Mouse (Mus musculus) CH12.LX (cell line): ENCODE data around the gene Srebf2.

Source experiments
- BHLHE40 ChIP-seq: IDR thresholded peaks from 2 replicates; pipeline ENCODE4 v1.6.1; 2011; ENCODE audit warnings: mild to moderate bottlenecking, low read depth, low read length, improper control_type of control experiment
- CTCF ChIP-seq, 2 experiments: IDR thresholded peaks in 1 of 2; conservative IDR thresholded peaks in 1 of 2; 2 replicates each; pipeline ENCODE4 v1.5.1; 2011 to 2012; ENCODE audit warnings: low read depth in 2 of 2, low read length in 2 of 2, improper control_type of control experiment in 1 of 2, inconsistent platforms in 1 of 2, mild to moderate bottlenecking in 1 of 2, moderate library complexity in 1 of 2
- EP300 ChIP-seq: IDR thresholded peaks from 2 replicates; pipeline ENCODE4 v1.6.1; 2011; ENCODE audit warnings: low read length, improper control_type of control experiment
- KAT2A ChIP-seq: IDR thresholded peaks from 2 replicates; pipeline ENCODE4 v1.6.1; 2012; ENCODE audit warnings: low read length, improper control_type of control experiment, inconsistent platforms; ENCODE audit not compliant: insufficient replicate concordance
- POLR2A ChIP-seq: IDR thresholded peaks from 2 replicates; pipeline ENCODE4 v1.6.1; 2011; ENCODE audit warnings: low read depth, mild to moderate bottlenecking, improper control_type of control experiment, low read length
- POLR2AphosphoS2 ChIP-seq: IDR thresholded peaks from 2 replicates; pipeline ENCODE4 v1.6.1; 2011; ENCODE audit warnings: low read depth, low read length, improper control_type of control experiment
- TBP ChIP-seq: conservative IDR thresholded peaks from 2 replicates; pipeline ENCODE4 v1.6.1; 2011; ENCODE audit warnings: low read depth, low read length, improper control_type of control experiment
- USF1 ChIP-seq: IDR thresholded peaks from 2 replicates; pipeline ENCODE4 v1.6.1; 2014; ENCODE audit warnings: low read depth, mild to moderate bottlenecking, inconsistent platforms, low read length, improper control_type of control experiment
- USF2 ChIP-seq: conservative IDR thresholded peaks from 2 replicates; pipeline ENCODE4 v1.6.1; 2011; ENCODE audit warnings: low read depth, low read length, improper control_type of control experiment
- ZC3H11A ChIP-seq: IDR thresholded peaks from 2 replicates; pipeline ENCODE4 v1.6.1; 2012; ENCODE audit warnings: low read depth, mild to moderate bottlenecking, inconsistent platforms, low read length, improper control_type of control experiment
- ZKSCAN1 ChIP-seq: IDR thresholded peaks from 2 replicates; pipeline ENCODE4 v1.6.1; 2012; ENCODE audit warnings: low read depth, inconsistent platforms, low read length, improper control_type of control experiment, borderline replicate concordance

DNA sequence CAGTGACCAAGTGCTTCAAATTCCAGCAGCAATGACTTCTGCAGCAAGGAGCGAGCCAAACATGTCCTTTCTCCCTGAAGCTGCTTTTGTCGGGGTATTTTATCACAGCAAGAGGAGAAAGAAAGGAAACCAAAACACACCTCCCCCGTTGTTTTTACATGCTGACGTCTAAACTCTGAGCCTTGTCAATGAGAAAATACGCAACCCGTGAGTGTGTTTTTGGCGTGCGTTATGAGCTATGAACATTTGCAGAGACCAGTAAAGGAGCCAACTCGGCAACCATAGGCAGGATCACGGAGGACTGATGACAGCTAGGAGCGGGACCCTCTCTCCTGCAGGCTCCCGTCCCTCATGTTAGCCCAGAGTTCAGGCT, 96.7 kb downstream of the Srebf2 start:
- TF ChIP-seq ZKSCAN1 (no peak), CTCF (conservative IDR thresholded peaks at IDR 0.05 in 1 of 2, IDR thresholded peaks at IDR 0.05 in 1 of 2; ENCODE audit: low read depth in 2 of 2, low read length in 2 of 2) (no peak), POLR2A (no peak), KAT2A (no peak), EP300 (no peak), TBP (no peak), POLR2AphosphoS2 (no peak), USF1 (no peak), USF2 (no peak), BHLHE40 (no peak), ZC3H11A (no peak)
